Mouse (Mus musculus): ENCODE measurements around the gene Alk. TPM values are rescaled to one million over a fixed set of nuclear protein-coding genes. Genes with fewer than 3 reads are reported as not detected.

Alk gene
- polyA plus RNA-seq, 1 experiment from 2014 or later, result 0.60 TPM

- no peak overlapping the region for H3K4me3 ChIP-seq
- H3K9ac ChIP-seq, result no peak overlapping the region
- H3K27me3 ChIP-seq, result peaks cover 6% of the 10 kb centered on the region
- H3K9me3 ChIP-seq, result no peaks in the 10 kb centered on the region
- H3K4me1 ChIP-seq, result no peaks in the 10 kb centered on the region
- H3K36me3 ChIP-seq, result no peaks in the 10 kb centered on the region
- H3K27ac ChIP-seq, result no peak overlapping the region
- 78% methylated on average over 6 of the region's 6 CpGs for WGBS
- no peak for ATAC-seq (ENCODE audit: low FRiP score, low read depth)
- H3K4me2 ChIP-seq (replicated peaks), result no peak overlapping the region
These were observed 406.9 kb downstream of the Alk start for GRCm38 (mm10) chr17:72197576-72197975.

DNA sequence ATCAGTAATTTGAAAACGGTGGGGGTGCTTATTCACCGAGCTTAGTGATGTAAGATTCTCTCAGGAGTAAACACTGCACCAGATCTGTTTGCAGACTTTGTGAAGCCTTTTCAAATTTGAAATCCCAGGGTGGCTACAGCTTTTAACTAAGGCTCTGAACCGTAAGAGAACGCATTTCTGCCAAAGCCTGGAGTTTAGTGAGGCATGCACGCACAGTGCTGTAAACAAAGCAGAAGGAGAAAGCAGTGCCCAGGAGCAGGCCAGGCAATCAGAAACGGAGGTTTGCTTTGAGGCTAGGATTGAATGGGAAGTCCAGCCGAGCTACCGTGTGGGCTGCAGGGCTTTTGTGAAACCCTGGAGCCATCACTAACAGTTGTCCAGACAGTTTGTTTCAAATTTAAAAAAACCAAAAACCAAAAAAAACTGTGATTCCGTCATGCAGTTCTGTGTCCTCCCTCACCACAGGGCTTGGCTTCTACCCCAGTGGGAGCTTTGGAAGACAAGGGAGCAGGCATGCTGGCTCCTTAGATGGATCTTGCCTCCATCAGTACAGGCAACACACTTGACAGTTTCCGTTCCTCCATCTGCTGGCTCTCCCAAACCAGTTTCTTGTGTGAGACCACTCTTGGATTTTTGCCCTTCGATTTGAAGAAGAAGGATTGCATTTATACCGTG, 409.3 kb downstream of the Alk start:
- ATAC-seq (ENCODE audit: low FRiP score, low read depth), result no peak
- H3K4me2 ChIP-seq (replicated peaks), result no peak overlapping the region
- 48% methylated on average over 12 of the region's 12 CpGs for WGBS

DNA sequence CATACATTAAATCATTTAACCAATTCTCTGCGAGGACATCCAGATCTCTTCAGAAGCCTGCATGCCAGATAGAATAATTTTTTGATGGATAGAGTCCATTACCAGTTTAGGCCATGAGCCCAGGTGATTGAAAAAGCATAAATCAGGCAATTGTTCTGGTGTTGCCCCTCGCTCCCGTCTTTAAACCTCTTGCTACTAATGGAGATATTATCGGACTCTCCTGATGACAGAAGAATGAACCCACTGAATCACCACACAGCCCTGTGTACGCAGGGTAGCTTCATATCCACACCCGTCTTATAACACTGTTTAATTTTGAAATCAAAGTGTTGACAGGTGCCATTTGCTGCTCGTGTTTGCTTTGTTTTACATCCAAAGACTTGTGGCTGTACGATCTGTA, 413.9 kb downstream of the Alk start:
- no peak overlapping the region for H3K4me3 ChIP-seq
- WGBS, result 85% methylated on average over 8 of the region's 8 CpGs
- H3K36me3 ChIP-seq, result no peaks in the 10 kb centered on the region
- H3K27me3 ChIP-seq, result peaks cover 11% of the 10 kb centered on the region
- no peaks in the 10 kb centered on the region for H3K9me3 ChIP-seq
- no peak overlapping the region for H3K27ac ChIP-seq
- no peak overlapping the region for H3K4me2 ChIP-seq (replicated peaks)
- no peak for ATAC-seq (ENCODE audit: low FRiP score, low read depth)
- H3K9ac ChIP-seq, result no peak overlapping the region
- no peaks in the 10 kb centered on the region for H3K4me1 ChIP-seq

More for the DNA sequence above, 409.3 kb downstream of the Alk start:
- no peak overlapping the region for H3K4me3 ChIP-seq
- no peak overlapping the region for H3K9ac ChIP-seq
- H3K9me3 ChIP-seq, result no peaks in the 10 kb centered on the region
- H3K27me3 ChIP-seq, result peaks cover 6% of the 10 kb centered on the region
- H3K36me3 ChIP-seq, result no peaks in the 10 kb centered on the region
- no peaks in the 10 kb centered on the region for H3K4me1 ChIP-seq
- H3K27ac ChIP-seq, result no peak overlapping the region

GRCm38 (mm10) chr17:72187026-72187425, 417.4 kb downstream of the Alk start:
- Histone ChIP-seq H3K4me1 (no peaks in the 10 kb centered on the region), H3K4me3 (no peak overlapping the region), H3K4me2 (replicated peaks) (no peak overlapping the region), H3K9me3 (no peaks in the 10 kb centered on the region), H3K27ac (no peak overlapping the region), H3K9ac (no peak overlapping the region), H3K27me3 (0 out of 2 replicates have a peak, but pooled peaks cover 5% of the 10 kb centered on the region), H3K36me3 (no peaks in the 10 kb centered on the region)
- WGBS, result 87% methylated on average over 1 of the region's 1 CpGs
- no peak for ATAC-seq (ENCODE audit: low FRiP score, low read depth)

GRCm38 (mm10) chr17:72182414-72182813, 422.0 kb downstream of the Alk start:
- H3K4me3 ChIP-seq, result no peak overlapping the region
- H3K4me1 ChIP-seq, result no peaks in the 10 kb centered on the region
- no peaks in the 10 kb centered on the region for H3K27me3 ChIP-seq
- H3K36me3 ChIP-seq, result no peaks in the 10 kb centered on the region
- H3K4me2 ChIP-seq (replicated peaks), result no peak overlapping the region
- 66% methylated on average over 2 of the region's 2 CpGs for WGBS
- ATAC-seq (ENCODE audit: low FRiP score, low read depth), result no peak
- H3K27ac ChIP-seq, result no peak overlapping the region
- no peaks in the 10 kb centered on the region for H3K9me3 ChIP-seq
- H3K9ac ChIP-seq, result no peak overlapping the region

GRCm38 (mm10) chr17:72180200-72180599, 424.2 kb downstream of the Alk start:
- Histone ChIP-seq H3K9me3 (no peaks in the 10 kb centered on the region), H3K4me3 (no peak overlapping the region), H3K4me2 (replicated peaks) (no peak overlapping the region), H3K27me3 (no peaks in the 10 kb centered on the region), H3K36me3 (no peaks in the 10 kb centered on the region), H3K9ac (no peak overlapping the region), H3K4me1 (no peaks in the 10 kb centered on the region), H3K27ac (no peak overlapping the region)
- no peak for ATAC-seq (ENCODE audit: low FRiP score, low read depth)
- WGBS, result 95% methylated on average over 9 of the region's 9 CpGs

GRCm38 (mm10) chr17:72179722-72180140, 424.7 kb downstream of the Alk start:
- no peak overlapping the region for H3K4me2 ChIP-seq (replicated peaks)
- no peaks in the 10 kb centered on the region for H3K9me3 ChIP-seq
- no peak overlapping the region for H3K9ac ChIP-seq
- H3K36me3 ChIP-seq, result no peaks in the 10 kb centered on the region
- no peaks in the 10 kb centered on the region for H3K4me1 ChIP-seq
- 89% methylated on average over 14 of the region's 14 CpGs for WGBS
- H3K4me3 ChIP-seq, result no peak overlapping the region
- no peak overlapping the region for H3K27ac ChIP-seq
- ATAC-seq (ENCODE audit: low FRiP score, low read depth), result no peak
- no peaks in the 10 kb centered on the region for H3K27me3 ChIP-seq

DNA sequence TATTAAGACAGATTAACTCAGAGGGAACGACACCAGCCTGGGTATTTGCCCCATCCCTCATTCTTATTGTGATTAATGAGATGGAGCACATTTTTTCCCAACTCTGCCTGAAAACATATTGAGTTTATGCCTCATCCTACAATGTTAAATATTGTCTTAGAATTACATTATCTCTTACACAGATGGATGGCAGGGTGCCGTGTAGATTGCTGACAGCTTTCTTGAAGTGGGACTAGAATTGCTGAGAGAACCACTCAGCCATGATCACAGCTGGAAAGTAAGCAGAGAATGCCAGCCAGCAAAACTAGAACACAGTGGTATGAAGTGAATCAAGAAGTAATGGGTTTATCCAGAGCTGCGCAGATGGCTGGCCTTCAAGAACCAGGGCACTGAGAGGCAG, 430.6 kb downstream of the Alk start:
- H3K9ac ChIP-seq, result no peak overlapping the region
- H3K27me3 ChIP-seq, result no peaks in the 10 kb centered on the region
- H3K4me2 ChIP-seq (replicated peaks), result no peak overlapping the region
- H3K27ac ChIP-seq, result no peak overlapping the region
- WGBS, result 82% methylated on average over 3 of the region's 3 CpGs
- H3K36me3 ChIP-seq, result no peaks in the 10 kb centered on the region
- H3K4me1 ChIP-seq, result no peaks in the 10 kb centered on the region
- ATAC-seq (ENCODE audit: low FRiP score, low read depth), result no peak
- H3K4me3 ChIP-seq, result no peak overlapping the region
- no peaks in the 10 kb centered on the region for H3K9me3 ChIP-seq

- H3K9ac ChIP-seq, result no peak overlapping the region
- 76% methylated on average over 5 of the region's 5 CpGs for WGBS
- H3K9me3 ChIP-seq, result no peaks in the 10 kb centered on the region
- no peaks in the 10 kb centered on the region for H3K36me3 ChIP-seq
- no peaks in the 10 kb centered on the region for H3K4me1 ChIP-seq
- H3K4me3 ChIP-seq, result no peak overlapping the region
- H3K27me3 ChIP-seq, result no peaks in the 10 kb centered on the region
- H3K4me2 ChIP-seq (replicated peaks), result no peak overlapping the region
- ATAC-seq (ENCODE audit: low FRiP score, low read depth), result no peak
- no peak overlapping the region for H3K27ac ChIP-seq
These were observed 436.3 kb downstream of the Alk start for GRCm38 (mm10) chr17:72168152-72168551.

- no peaks in the 10 kb centered on the region for H3K4me1 ChIP-seq
- ATAC-seq (ENCODE audit: low FRiP score, low read depth), result no peak
- H3K4me3 ChIP-seq, result no peak overlapping the region
- H3K27me3 ChIP-seq, result no peaks in the 10 kb centered on the region
- no peak overlapping the region for H3K27ac ChIP-seq
- H3K9me3 ChIP-seq, result no peaks in the 10 kb centered on the region
- H3K36me3 ChIP-seq, result no peaks in the 10 kb centered on the region
- no peak overlapping the region for H3K9ac ChIP-seq
- 39% methylated on average over 5 of the region's 5 CpGs for WGBS
- H3K4me2 ChIP-seq (replicated peaks), result no peak overlapping the region
These were observed 445.5 kb downstream of the Alk start for GRCm38 (mm10) chr17:72158857-72159385.

DNA sequence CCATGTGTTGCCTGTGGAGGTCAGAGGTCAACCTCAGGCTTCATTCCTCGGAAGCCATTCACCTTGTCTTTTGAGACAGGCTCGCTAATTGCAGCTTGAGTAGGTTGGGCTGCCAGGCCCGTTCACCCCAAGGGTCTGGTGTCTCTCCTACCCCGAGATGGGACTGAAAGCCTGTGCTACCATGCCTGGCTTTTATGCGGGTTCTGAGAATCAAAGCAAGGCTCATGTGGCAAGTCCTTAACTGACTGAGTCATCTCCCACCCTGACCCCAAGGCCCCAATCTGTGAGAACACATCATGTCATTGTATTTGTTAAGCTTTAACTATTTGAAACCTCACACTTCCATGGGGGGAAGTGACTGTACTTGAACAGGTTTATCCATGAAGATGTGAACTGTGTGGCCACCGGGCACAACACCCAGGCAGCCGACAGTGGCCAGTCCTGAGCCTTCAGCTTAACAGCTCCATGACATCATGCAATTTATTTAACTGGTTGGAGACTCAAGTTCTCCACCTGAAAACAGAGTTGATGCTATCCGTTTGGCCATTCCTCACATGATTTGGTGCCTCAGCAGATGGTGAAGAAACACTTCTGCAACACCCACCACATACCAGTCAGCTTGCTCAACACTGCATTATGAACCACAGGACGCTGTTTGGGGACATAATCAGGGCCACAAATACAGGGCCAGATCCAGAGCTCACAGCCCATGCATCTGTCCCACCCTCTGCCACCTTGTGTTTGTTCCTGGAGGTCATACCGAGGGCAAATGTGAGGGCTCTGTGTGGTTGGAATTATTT, 446.4 kb downstream of the Alk start:
- Histone ChIP-seq H3K36me3 (no peaks in the 10 kb centered on the region), H3K4me2 (replicated peaks) (no peak overlapping the region), H3K9ac (no peak overlapping the region), H3K27ac (no peak overlapping the region), H3K4me1 (no peaks in the 10 kb centered on the region), H3K27me3 (no peaks in the 10 kb centered on the region), H3K9me3 (no peaks in the 10 kb centered on the region), H3K4me3 (no peak overlapping the region)
- 73% methylated on average over 10 of the region's 10 CpGs for WGBS
- ATAC-seq (ENCODE audit: low FRiP score, low read depth), result no peak

DNA sequence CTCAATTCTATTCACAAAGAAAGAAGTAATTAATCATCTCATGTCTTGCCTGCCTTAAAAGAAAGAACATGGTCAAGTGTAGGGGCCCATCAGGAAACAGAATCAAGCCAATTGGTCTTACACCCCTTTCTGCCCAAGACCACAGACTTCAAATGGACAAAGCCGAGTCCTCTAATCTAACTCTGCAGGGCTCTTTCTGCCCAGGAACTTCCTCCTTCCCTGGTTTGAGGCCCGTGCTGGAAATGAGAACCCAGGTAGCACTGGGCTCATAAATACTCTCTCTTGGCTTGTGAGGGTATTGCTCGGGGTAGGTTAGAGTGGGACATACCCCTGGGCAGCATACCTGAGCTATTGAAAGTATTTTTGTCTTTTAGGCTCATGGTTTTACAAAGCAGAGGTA, 451.4 kb downstream of the Alk start:
- ATAC-seq (ENCODE audit: low FRiP score, low read depth), result no peak
- Histone ChIP-seq H3K4me1 (no peaks in the 10 kb centered on the region), H3K36me3 (no peaks in the 10 kb centered on the region), H3K9ac (no peak overlapping the region), H3K27ac (no peak overlapping the region), H3K4me2 (replicated peaks) (no peak overlapping the region), H3K4me3 (no peak overlapping the region), H3K9me3 (no peaks in the 10 kb centered on the region), H3K27me3 (no peaks in the 10 kb centered on the region)
- 81% methylated on average over 3 of the region's 3 CpGs for WGBS

Data from limb, embryonic 13.5 days (tissue).